Mouse (Mus musculus): ENCODE measurements around the gene Fam57b.

Fam57b gene

DNA sequence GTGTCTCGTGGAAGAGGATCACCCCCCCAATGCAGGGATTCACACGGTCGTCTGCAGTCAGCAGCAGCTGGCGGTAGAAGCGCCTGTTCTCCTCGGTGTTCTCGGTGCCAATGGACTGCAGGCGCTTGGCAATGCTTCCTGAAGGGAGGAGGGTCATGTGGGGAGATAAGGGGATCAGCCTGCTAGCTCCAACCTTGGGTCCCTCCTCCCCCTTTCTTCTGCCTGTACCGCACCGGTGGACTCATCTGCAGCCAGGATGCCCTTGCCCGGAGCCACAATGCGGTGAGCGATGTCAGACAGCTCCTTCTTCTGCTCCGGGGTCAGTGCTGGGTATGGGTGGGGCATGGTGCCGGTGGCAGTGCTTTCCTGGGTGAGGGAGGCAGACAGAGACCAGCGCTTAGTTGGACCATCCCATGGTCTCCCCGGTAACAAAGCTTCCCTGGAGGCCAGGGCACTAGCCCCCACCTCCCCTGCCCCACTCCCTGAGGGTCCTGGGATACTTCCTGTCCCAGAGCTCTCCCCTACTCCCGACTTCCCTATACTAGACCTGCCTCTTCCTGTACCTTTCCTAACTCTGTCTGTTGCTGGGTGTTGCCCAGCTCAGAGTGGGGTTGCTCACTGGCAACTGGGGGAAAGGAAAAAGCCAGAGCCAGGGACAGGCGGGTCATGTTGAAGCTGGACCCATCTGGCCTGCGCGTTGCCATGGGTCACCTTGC lies at the start of gene Fam57b:
Gene Fam57b (plus strand): TSS at position 258 of the 716 bp plus-strand sequence.
- no peak for DNase-seq (ENCODE audit: low spot score)

DNA sequence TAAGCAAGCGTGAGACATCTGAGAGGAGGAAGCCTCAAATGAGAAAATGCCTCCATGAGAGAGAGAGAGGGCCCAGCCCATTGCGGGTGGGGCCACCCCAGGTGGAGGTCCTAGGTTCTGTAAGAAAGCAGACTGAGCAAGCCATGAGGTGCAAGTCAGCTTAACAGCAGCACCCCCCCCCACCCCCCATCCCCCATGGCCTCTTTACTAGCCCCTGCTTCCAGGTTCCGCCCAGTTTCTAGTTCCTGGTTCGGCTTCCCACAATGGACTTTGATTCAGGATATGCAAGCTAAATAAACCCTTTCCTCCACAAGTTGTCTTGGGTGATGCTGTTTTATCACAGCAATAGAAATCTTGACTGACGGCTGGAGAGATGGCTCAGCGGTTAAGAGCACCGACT lies 48.6 kb upstream of the Fam57b start:
- no peak for DNase-seq (ENCODE audit: low spot score)

DNA sequence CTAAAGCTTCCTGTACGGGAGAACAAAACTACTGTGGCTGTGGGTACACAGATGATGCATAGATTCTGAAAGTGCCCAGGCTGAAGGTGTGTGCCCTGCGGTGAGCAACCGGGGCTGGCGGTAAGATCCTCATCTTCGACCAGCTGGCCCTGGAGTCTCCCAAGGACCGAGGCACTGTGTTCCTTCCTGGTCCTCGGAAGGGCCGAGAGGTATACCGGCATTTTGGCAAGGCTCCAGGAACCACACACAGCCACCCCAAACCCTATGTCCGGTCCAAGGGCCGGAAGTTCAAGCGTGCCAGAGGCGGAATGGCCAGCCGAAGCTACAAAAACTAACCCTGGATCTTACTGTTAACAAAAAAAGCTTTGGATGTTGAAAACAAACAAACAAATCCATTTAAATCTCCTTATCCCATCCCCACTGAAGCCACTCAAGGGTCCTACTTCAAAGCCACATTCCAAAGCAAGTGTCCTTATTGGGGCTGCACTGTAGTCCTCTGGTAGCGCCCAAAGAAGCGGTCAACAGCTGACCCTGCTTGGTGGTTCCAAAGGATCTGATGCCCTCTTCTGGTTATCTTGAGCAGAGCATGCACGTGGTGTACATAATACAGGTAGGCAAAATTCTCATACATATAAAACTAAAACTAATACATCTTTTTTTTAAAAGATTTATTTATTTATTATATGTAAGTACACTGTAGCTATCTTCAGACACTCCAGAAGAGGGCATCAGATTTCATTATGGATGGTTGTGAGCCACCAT lies 47.7 kb upstream of the Fam57b start:
- no peak for DNase-seq (ENCODE audit: low spot score)

DNA sequence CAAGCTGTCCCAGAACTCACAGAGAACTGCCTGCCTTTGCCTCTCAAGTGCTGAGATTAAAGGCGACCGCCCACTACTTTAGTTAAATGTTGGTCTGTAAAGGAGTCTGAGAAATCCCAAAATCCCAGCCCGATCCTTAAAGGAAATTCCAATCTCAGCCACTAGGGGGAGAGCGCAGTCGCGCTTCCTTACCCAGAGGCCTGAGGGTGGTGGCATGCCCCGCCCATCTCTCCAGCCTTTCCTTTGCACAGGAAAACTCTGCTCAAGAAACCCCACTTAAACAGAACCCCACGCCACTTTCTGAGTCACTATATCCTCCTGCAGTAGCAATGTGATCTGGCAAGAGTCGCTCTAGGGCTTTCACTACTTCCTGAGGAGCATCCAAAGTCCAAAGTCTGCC lies 42.6 kb upstream of the Fam57b start:
- peak; percentile 72 for DNase-seq (ENCODE audit: low spot score)

DNA sequence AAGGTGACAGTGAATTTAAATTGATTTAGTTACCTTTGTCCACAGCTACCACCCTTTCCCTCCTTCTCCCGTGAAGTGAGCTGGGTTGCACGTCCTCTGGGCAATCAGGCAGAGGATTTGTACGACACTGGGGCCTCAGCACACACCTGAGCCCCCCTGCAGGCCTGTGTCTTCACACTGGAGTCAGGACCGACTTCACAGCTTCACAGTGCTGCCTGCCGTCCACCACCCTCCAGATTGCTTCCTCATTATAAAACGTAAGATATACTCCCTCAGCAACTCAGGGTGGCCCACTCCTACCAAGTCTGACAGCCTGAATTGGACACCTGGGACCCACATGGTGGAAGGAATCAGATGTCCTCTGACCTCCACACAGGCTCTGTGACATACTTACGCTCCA lies 38.9 kb upstream of the Fam57b start:
- DNase-seq (ENCODE audit: low spot score) = no peak

DNA sequence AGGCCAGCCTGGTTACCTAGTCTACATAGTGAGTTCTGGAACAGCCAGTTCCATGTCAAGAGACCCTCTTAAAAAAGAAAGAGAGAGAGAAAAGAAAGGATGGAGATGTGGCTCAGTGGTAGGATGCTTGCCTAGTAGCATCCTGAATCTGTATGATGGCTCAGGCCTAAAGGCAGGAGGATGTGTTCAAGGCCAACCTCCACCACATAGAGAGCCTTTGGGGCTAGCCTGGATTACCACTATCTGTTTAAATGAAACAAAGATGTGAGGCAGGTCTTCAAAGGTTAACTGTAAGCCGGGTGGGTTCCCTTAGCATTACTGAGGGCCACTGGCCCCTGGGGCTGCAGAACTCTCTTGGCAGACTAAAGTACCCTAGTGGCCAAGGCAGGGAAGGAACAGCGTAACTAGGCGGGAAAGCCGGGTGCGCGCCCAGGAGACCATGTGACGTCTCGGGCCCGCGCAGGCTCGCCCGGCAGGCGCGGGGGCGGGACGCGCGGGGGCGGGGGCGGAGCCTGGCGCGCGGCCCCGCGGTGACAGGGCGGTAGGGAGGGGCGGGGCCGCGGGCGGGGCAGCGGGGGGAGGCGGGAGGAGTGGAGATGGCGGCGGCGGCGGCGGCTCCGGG lies 38.3 kb upstream of the Fam57b start, which contains the start of gene Mapk3:
Gene Mapk3 (plus strand): TSS at position 552 of the 622 bp plus-strand sequence.
- peak; percentile 90 for DNase-seq (ENCODE audit: low spot score)

DNA sequence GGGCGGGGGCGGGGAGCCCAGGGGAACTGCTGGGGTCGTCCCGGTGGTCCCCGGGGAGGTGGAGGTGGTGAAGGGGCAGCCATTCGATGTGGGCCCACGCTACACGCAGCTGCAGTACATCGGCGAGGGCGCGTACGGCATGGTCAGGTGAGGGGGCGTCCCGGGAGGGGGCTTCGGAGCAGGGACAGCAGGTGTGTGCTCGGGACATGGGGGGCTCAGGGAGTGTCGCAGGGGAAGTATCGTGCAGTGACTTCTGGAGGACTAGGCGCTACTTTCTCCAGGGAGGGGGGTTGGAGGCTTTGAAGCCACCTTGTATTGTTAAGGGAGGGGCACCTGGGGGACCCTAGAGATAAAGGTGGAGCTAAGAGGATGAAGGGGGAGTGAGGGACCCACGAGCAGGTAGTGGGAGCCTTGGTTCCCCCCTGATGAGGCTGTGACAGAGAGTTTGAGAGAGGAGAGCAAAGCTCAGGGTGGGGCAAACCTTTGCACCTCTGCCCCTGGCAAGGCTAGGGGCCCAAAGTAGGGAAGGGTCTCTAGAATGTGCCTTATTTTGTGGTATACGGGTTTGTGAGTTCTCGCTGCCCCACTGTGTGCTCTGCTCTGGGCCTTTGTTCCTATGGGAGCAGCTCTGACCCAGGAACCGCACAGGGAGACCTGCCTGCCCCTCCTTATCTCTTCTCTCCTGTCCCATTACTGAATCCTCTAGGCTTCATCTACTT lies 37.6 kb upstream of the Fam57b start:
- peak; percentile 28 for DNase-seq (ENCODE audit: low spot score)

DNA sequence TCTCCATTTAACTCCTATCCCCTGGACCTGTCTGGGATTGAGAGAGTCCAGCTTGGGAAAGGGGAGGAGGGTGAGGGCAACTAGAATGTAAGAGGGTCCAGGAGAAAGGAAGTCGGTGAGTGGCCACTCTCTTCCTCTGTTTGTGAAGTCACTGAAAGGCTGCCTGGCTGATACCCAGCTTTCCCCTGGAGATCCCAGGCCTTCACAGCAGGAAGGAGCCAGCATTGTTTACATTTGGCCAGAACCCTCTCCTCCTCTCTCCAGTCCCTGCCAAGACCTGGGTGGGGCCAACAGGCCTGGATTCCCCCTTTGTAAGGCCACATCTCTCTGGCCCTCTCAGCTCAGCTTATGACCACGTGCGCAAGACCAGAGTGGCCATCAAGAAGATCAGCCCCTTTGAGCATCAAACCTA lies 37.1 kb upstream of the Fam57b start:
- DNase-seq (ENCODE audit: low spot score) = no peak

DNA sequence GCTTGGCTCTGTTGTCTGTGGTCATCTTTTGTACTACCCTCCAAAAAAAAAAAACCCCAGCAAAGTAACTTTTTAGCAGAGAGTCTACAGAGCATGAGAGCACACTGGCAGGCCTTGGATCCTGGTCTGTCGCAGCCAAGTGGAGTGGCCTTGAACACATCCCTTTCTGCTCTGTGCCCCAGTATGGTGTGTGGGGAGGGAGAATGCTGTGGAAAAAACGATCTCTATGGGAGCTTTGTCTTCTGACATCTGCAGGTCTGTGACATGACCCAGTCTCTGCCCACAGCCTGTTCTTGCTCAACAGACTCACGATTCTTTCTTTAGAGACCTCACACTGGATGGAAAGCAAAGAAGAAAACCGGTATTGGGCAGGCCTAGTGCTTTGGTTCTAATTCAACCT lies 36.5 kb upstream of the Fam57b start:
- no peak for DNase-seq (ENCODE audit: low spot score)

DNA sequence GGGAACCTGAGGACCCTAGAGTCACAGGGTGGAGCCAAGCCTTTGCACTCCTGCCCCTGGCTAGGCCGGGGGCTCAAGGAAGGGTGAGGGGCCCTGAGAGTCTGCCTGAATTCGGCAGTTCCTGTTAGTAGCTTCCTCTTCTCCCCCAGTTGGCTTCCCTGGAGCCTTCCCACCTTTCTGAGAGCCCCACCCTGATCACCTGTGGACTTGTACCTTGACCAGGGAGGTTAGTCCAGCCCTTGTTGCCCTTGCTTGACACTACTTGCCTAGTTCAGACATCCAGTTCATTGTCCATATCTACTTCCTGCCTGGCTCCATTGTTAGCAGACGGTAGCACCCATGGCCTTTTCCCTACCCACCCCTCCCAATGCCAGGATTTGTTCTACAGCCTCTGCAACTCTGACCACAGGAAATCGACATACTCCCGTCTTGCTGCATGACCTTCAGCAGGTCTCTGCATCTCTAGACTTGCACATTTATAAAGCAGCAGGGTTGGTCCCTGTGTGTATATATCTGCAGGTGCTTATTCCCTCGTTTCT lies 35.9 kb upstream of the Fam57b start:
- no peak for DNase-seq (ENCODE audit: low spot score)

DNA sequence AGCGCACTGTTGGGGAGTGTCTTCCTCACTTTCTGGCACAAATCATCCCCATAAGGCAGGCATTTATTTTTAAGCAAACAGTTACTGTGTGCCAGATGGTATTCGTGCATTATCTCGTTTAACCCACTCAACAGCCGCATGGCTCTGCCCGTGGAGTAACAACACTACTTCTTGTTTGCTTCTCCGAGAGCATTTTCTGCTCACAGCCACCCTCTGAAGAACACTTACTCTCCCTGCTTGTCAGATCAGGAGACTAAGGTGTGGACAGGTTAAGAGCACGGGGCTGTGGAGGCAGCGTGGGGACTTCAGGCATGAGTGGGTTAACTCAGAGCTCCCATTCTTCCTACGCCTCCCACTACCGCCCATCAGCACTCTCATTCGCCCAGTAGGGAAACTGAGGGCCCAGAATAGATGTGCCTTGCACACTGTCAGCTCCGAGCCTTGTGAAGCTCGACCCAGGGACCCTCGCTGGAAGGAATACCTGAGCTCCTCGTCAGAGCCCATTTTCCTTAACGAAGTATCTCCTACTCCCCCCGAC lies 34.9 kb upstream of the Fam57b start:
- DNase-seq (ENCODE audit: low spot score) = no peak

DNA sequence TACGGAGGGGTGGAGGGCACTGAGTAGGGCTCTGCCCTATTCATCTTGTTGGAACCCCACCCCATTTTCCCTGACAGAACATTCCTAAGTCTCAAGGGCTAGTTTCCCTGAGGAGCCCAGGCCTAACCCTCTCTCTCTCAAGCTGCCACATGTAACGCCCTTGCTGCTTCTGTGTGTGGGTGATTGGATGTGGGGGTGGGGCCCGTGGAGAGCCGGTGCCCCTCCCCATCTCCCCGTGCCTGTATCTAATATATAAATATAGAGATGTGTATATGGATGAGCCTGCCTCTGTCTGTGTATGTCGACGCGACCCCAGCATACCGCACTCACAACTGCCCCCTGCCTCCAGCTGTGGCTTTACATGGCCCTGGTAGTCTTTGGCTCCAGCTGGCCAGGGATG lies 31.9 kb upstream of the Fam57b start:
- no peak for DNase-seq (ENCODE audit: low spot score)

DNA sequence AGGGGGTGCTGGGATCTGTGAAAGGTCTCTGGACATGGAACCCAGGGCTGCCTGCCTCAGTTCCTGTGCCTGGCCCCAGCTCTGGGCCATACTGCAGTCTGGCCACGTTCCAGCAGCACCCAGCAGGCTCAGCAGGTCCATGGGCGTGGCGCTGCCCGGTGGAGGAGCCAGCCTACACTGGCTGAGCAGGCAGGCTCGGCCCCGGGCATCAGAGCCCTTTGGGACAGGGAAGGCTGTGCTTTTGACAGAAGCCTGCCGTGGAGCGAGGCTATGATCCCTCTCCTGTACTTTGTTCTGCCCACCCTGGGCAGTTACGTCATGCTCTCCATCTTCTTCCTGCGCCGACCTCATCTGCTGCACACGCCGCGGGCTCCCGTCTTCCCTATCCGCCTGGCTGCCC lies 31.3 kb upstream of the Fam57b start, which contains the start of gene Gdpd3:
Gene Gdpd3 (plus strand): TSS at position 134 of the 400 bp plus-strand sequence.
- DNase-seq (ENCODE audit: low spot score) = no peak

DNA sequence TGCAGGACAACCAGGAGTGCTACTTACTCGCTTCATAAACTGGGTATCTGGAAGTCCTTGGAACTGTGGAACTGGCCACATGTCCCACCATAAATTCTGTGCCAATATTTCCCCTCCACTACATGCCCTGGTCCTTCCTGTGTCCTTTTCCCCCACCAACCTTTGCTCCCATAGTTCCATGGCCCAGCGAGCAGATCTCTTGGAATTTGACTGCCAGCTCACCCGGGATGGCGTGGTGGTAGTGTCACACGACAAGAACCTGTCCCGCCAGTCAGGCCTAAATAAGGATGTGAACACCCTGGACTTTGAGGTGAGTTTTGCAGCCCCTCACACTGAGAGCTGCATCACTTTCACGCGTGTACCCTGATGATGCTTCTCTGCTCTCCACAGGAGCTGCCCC lies 30.5 kb upstream of the Fam57b start:
- DNase-seq (ENCODE audit: low spot score) = no peak

DNA sequence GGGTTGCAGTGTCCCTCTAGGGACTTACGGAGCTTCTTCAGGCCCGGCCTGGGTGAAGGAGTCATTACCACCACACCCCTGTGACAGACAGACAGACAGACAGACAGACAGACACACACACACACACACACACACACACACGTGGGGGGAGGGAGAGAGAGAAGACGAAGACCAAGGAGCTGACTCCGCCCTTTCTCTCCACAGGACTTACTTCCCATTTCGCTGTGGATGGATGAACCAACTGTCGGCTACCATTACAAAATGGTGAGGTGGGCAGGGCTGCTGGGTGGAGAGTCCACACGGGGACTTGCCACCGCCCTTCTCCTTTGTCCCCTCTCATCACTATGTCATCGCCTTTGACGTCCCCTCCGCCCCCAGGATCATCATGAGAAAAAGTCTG lies 26.7 kb upstream of the Fam57b start:
- no peak for DNase-seq (ENCODE audit: low spot score)

DNA sequence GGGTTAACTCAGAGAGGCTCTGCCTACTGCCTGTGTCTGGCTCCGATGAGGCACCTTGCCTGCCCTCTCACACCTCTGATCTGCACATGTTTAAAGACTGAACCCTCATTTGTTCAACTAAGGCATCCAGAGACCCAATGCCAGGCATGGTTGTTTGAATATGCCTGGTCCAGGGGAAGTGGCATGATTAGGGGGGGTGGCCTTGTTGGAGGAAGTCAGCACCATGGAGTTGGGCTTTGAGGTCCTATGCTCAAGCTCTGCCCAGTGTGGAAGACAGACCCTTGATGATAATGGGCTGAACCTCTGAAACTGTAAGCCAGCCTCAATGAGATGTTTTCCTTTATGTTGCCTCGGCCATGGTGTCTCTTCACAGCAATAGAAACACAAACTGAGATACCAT lies 24.1 kb upstream of the Fam57b start:
- DNase-seq (ENCODE audit: low spot score) = no peak

DNA sequence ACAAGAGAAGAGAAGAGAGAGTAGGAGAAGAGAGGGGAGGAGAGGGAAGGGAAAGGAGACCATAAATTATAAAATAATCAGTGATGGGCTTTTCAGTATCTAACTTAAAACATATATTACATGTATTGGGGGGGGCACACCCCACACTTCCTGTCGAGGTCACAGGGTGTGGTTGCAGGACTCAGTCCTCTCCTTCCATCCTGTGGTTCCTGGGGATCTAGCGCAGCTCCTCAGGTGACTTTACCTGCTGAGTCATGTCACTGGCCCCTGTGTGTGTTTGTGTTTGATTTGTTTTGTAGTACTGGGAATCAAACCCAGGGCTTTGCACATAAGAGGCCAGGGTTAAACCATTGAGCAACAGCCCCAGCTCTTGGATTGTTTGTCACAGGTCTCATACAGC lies 23.0 kb upstream of the Fam57b start:
- no peak for DNase-seq (ENCODE audit: low spot score)

DNA sequence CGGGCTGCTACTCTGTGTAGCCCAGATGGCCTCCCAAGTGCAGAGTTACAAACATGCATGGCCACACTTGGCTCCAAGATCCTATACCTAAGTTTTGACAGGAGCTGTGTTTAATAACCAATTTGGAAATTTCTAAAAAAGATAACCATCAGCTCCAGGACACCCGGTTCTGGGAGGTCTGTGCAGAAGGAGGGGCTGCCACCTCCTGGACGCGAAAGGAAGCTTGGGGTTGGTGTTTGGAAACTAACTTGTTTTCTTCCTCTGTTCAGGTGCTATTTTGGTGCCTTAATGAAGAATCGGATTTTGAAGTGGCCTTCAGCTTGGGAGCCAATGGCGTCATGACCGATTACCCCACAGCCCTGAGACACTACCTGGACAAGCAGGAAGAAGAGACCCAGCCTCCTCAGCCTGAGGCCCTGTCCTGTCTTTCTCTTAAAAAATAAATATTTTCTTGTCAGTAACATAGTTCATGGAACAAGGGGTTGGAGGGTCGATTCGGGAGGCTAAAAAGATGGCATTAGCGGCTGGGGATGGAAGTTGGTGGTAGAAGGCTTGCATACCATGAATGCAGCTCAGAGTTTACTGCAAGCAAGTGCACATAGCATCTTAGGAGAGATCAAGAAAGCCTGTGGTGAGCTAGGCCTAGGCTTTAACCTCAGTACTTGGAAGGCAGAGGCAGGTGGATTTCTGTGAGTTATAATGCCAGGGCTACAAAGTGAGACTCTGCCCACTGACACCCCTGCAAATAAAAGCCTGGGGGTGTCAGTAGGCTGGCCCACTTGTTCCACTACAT lies 22.1 kb upstream of the Fam57b start:
- DNase-seq (ENCODE audit: low spot score) = no peak

DNA sequence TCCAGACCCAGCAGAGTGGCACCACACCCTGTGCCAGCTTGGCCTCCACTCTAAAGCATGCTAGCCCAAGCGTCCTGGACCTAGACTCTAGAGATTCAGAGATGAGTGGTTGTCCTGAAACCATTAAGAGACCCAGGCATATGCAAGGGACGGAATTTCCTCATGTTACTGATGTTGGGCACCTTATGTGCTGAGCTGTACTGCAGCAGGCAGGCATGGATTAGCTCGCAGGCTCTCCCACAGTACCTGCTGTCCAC lies 21.6 kb upstream of the Fam57b start:
- no peak for DNase-seq (ENCODE audit: low spot score)

DNA sequence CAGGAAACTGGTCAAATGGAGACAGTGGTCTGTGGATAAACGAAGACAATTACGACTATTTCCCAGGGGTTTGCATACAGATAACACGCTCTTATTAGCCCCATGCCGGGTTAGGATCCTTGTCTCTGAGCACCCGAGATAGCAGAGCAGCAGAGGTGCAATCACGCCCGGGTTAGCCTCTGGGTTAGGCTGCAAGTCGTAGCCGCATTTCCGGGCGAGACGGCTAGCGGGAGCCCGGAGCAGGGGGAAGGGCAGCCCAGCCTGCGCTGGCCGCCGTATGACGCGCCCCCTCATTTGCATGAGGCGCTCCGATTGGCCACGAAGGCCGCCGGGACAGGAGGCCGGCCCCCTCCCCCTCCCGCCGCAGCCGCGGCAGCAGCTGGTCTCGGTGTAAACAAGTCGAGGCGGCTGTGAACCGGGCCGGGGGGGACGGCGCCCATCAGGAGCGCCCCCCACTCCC lies 20.8 kb upstream of the Fam57b start, which contains the start of gene Ypel3:
Gene Ypel3 (plus strand): TSS at position 358 of the 460 bp plus-strand sequence.
- DNase-seq (ENCODE audit: low spot score) = peak; percentile 84

DNA sequence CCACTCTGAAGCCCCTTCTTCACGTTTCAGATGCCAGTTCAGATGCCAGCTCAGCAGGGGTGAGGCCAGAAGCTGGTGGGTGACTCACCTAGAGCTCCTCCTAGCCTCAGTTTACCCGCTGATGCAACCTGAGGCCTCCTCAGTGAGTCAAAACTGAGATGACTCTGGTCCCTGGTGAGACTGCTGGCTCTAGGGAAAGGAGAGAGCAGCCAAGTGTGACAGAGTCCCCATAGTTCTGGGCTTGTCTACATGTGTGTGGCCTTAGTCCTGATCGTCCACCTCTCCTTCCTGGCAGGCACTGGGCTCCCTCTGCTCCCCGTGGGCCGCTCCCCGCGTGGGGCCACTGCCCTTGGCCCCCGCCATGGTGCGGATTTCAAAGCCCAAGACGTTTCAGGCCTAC lies 20.0 kb upstream of the Fam57b start:
- DNase-seq (ENCODE audit: low spot score) = no peak
